Mouse (Mus musculus): ENCODE measurements around the gene Ghrh. TPM values are rescaled to one million over a fixed set of nuclear protein-coding genes. Genes with fewer than 3 reads are reported as not detected.

Ghrh gene
- total and polyA plus RNA-seq, 3 experiments: not detected

DNA sequence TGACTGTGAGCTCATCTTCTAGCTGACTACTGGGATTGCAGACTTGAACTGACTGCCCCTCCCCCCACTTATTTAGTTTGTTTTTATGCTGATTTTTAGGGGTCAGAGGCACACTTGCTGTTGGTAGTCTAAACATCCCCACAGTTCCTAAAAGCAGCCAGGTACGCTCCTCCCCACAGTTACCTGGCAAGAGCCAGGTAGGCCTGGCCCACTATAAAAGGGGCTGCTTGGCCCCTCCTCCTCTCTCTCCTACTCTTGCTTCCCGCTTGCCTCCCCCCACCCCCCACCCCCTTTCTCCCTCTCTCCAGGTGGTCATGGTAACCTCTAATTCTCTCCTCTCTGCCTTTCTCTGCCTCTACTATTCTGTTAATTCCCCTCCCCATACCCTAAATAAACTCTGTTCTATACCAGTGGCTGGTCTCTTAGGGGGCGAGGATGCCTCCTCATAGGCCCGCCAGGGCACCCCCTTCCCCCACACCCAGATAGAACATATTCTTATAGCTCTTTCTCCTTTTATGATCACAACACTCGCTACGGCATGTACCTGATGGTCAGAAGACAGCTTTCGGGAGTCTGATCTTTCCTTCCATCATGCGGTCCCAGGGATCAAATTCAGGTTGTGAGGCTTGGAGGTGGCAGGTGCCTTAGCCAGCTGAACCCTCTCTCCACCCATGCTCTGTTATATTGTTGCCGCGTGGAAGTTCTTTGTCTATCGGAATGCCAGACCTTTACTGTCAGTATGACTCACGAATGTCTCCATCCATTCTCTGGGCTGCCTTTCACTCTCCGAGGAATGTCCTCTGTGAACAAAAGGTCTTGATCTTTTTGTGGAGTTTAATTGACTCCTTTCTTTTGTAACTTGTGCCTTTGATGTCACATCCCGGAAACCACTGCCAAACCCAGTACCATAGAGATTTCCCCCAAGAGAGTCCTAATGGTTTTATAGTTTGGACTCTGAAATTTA, 28.8 kb upstream of the Ghrh start:
- Histone ChIP-seq H3K79me2 (ENCODE audit: control insufficient read depth, insufficient read depth, low read length, poor library complexity) (peaks cover 5% of the 10 kb centered on the region; the same call in 1 of the 2 replicates), H3K36me3 (ENCODE audit: control insufficient read depth in 1 of 2, insufficient read depth in 2 of 2, low read length in 2 of 2) (no peaks in the 10 kb centered on the region; a peak in 3 of 4 replicates), H3K9me3 (replicated peaks; ENCODE audit: insufficient read depth, low read length) (no peaks in the 10 kb centered on the region), H3K9ac (ENCODE audit: control insufficient read depth, low read depth, low read length, poor library complexity, severe bottlenecking) (no peak overlapping the region), H3K27ac (ENCODE audit: control insufficient read depth, low read depth, low read length) (no peak overlapping the region), H3K4me1 (ENCODE audit: control insufficient read depth in 1 of 2, insufficient read depth in 2 of 2, low read length in 2 of 2) (no peaks in the 10 kb centered on the region; a peak in 1 of 4 replicates), H3K27me3 (ENCODE audit: control insufficient read depth in 1 of 2, insufficient read depth in 2 of 2, low read length in 2 of 2) (no peaks in the 10 kb centered on the region), H3K4me3 (ENCODE audit: control insufficient read depth in 1 of 2, insufficient read depth in 1 of 2, low read depth in 2 of 2, low read length in 2 of 2) (no peak overlapping the region)
- DNase-seq (ENCODE audit: low read depth, low spot score): no peak
- TF ChIP-seq CTCF (IDR thresholded peaks at IDR 0.05 in 2 of 3, conservative IDR thresholded peaks at IDR 0.05 in 1 of 3; ENCODE audit: control insufficient read depth in 1 of 3, insufficient read depth in 1 of 3, low read depth in 2 of 3, low read length in 3 of 3, poor library complexity in 1 of 3, severe bottlenecking in 1 of 3): no peak
- no peak for TF ChIP-seq KAT2A (conservative IDR thresholded peaks at IDR 0.05; ENCODE audit: low read depth, low read length)
- no peak for TF ChIP-seq POLR2AphosphoS5 (IDR thresholded peaks at IDR 0.05; ENCODE audit: borderline replicate concordance, low read depth, low read length)
- no peak for TF ChIP-seq JUND (IDR thresholded peaks at IDR 0.05; ENCODE audit: low read depth, low read length)
- TF ChIP-seq E2F4 (IDR thresholded peaks at IDR 0.05; ENCODE audit: borderline replicate concordance, low read depth, low read length): no peak

DNA sequence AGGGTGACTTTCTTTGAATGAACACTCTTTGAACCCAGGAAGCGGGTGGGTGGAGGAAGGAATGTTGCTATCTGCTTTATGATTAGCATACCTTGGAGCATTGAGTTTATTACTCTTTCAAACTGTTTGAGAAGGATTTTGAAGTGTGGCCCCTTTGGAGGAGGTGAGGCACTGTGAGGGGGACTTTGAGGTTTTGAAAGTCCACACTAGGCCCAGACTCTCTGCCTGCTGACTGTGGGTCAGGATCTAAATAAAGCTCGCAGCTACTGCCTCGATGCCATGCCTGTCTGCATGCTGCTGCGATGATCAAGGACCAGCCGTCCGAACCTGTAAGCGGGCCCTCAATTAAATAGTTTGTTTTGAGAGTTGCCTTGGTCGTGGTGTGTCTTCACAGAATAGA, 27.7 kb upstream of the Ghrh start:
- H3K9ac ChIP-seq (ENCODE audit: control insufficient read depth, low read depth, low read length, poor library complexity, severe bottlenecking): no peak overlapping the region
- DNase-seq (ENCODE audit: low read depth, low spot score): no peak
- no peaks in the 10 kb centered on the region for H3K27me3 ChIP-seq (ENCODE audit: control insufficient read depth in 1 of 2, insufficient read depth in 2 of 2, low read length in 2 of 2)
- no peaks in the 10 kb centered on the region; a peak in 1 of 4 replicates for H3K4me1 ChIP-seq (ENCODE audit: control insufficient read depth in 1 of 2, insufficient read depth in 2 of 2, low read length in 2 of 2)
- peaks cover 9% of the 10 kb centered on the region; the same call in 1 of the 2 replicates for H3K79me2 ChIP-seq (ENCODE audit: control insufficient read depth, insufficient read depth, low read length, poor library complexity)
- no peaks in the 10 kb centered on the region for H3K9me3 ChIP-seq (replicated peaks; ENCODE audit: insufficient read depth, low read length)
- H3K36me3 ChIP-seq (ENCODE audit: control insufficient read depth in 1 of 2, insufficient read depth in 2 of 2, low read length in 2 of 2): no peaks in the 10 kb centered on the region; a peak in 3 of 4 replicates
- H3K4me3 ChIP-seq (ENCODE audit: control insufficient read depth in 1 of 2, insufficient read depth in 1 of 2, low read depth in 2 of 2, low read length in 2 of 2): no peak overlapping the region
- H3K27ac ChIP-seq (ENCODE audit: control insufficient read depth, low read depth, low read length): no peak overlapping the region
- no peak for TF ChIP-seq RAD21 (IDR thresholded peaks at IDR 0.05; ENCODE audit: low read depth, low read length)
- TF ChIP-seq MYC (IDR thresholded peaks at IDR 0.05; ENCODE audit: low read depth, low read length): no peak
- no peak for TF ChIP-seq RCOR1 (IDR thresholded peaks at IDR 0.05; ENCODE audit: low read depth, low read length)
- no peak for TF ChIP-seq GABPA (IDR thresholded peaks at IDR 0.05; ENCODE audit: low read depth, low read length)
- TF ChIP-seq MXI1 (IDR thresholded peaks at IDR 0.05; ENCODE audit: low read depth, low read length): no peak
- no peak for TF ChIP-seq ETS1 (IDR thresholded peaks at IDR 0.05; ENCODE audit: low read depth, low read length)
- no peak for TF ChIP-seq CHD1 (IDR thresholded peaks at IDR 0.05; ENCODE audit: low read depth, low read length)
- TF ChIP-seq USF1 (IDR thresholded peaks at IDR 0.05; ENCODE audit: low read depth, low read length): no peak
- no peak for TF ChIP-seq USF2 (IDR thresholded peaks at IDR 0.05; ENCODE audit: borderline replicate concordance in 1 of 2, insufficient read depth in 1 of 2, low read depth in 1 of 2, low read length in 2 of 2)
